Mouse (Mus musculus): ENCODE measurements around the gene Def8.

DNA sequence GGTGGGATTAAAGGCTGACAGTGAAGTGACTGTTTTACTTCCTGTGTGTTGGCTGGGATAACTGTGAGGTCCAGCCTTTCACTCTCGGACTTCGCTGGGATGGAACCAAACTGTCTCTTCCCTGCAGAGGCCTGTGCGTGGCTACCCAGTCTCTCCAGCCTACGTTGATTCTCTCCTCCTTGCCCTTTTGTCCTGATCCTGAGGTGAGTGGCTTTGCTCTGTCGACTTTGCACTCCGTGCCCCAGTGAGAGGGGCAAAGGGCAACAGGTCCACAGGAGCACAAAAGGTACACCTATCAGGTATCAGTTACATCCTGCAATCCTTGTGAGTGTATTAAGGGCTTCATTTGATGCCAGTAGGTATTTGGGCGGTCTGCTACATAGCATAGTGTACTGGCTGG lies at the start of gene Def8:
- TF ChIP-seq EP300 (IDR thresholded peaks at IDR 0.05; ENCODE audit: low read depth) (no peak), CTCF (IDR thresholded peaks at IDR 0.05; ENCODE audit: low read depth) (no peak)

All from liver, embryonic 14.5 days (tissue).